Mouse (Mus musculus) lung, adult 2 months (tissue): ENCODE data around the gene Ripor3.

Source experiments
- CTCF ChIP-seq: fragments of 200-500 bp; IDR thresholded peaks from 2 replicates; pipeline ENCODE4 v1.5.1; 2011; ENCODE audit warnings: mild to moderate bottlenecking, low read length, control low read depth; ENCODE audit not compliant: insufficient read depth
- POLR2A ChIP-seq: fragments of 200-500 bp; IDR thresholded peaks from 2 replicates; pipeline ENCODE4 v1.6.1; 2011; ENCODE audit warnings: low read depth, mild to moderate bottlenecking, control low read depth, low read length, borderline replicate concordance; ENCODE audit errors: extremely low read depth

DNA sequence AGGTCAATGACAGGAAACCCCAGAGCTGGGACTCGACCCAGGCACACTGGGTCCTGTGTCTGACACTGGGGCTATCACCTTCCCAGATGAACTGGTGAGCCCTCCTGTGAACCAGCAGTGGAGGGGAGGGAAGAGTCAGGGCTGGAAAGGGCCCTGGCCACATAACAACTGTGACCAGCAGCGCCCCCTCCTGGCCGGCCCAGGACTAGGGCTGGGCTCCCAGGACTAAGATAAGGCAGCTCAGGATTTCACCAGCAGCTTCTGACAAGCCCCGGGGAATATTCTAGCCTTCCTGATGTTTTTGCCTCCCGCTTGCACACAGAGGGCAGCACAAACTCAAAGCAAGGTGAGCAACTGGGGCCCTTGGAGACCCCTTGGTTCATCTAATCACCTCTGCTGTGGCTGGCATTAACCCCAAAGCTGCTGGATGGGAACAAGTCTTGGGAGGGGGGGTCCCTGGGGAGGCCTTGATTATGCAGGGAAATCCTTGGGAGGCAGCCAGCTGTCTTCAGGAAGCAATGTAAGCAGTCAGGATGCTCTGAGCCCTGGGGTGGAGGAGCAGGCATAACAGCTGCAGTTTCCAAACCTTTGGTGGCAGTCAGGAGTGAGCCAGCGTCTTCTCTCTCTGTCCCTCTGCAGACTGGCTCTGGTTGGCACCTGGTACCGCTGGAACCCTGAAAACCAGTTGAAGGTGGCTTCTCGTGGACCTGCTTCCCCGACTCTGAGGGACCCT, at the start of gene Ripor3:
- TF ChIP-seq CTCF (peak; percentile 54), POLR2A (no peak)
